Mouse (Mus musculus) brain, embryonic 14.5 days (tissue): Measurements from ENCODE around the gene Marcksl1. TPM values are rescaled to one million over a fixed set of nuclear protein-coding genes. Genes with fewer than 3 reads are reported as not detected.
"Not testable (repeated sequence)": the region's sequence is repeated elsewhere in the genome, so short reads cannot be mapped to it uniquely, and the experiment has no call there.

Experiments
- DNase-seq: peaks from one replicate; pipeline ENCODE4 v3.0.0-alpha.2; 2011; ENCODE audit warnings: low read depth
- CTCF ChIP-seq: fragments of 200-500 bp; IDR thresholded peaks from 2 replicates; pipeline ENCODE4 v1.5.1; 2012; ENCODE audit warnings: inconsistent platforms, mild to moderate bottlenecking, moderate library complexity, borderline replicate concordance; ENCODE audit not compliant: insufficient read depth, insufficient read length; ENCODE audit errors: extremely low read depth
- POLR2A ChIP-seq: fragments of 200-500 bp; IDR thresholded peaks from 2 replicates; pipeline ENCODE4 v1.6.1; 2012; ENCODE audit warnings: mild to moderate bottlenecking, inconsistent platforms, borderline replicate concordance; ENCODE audit not compliant: poor library complexity, insufficient read depth, insufficient read length, severe bottlenecking; ENCODE audit errors: extremely low read depth
- polyA plus RNA-seq: library from polyadenylated mRNA; depleted of rRNA; stranded (reverse); fragments of >200 nt; gene quantifications from 2 replicates; pipeline ENCODE4 v1.2.3, GENCODE M21; 2012

The Marcksl1 gene
- polyA plus RNA-seq, 1 experiment, result 1,750 TPM

GRCm38 (mm10) chr4:129511413-129512096 is 1.8 kb upstream of the Marcksl1 start:
- TF ChIP-seq POLR2A, result no peak
- no peak for TF ChIP-seq CTCF
- peak; percentile 53 for DNase-seq

GRCm38 (mm10) chr4:129513891-129514290 is 510 bp downstream of the Marcksl1 start:
- DNase-seq, result peak; percentile 41
- TF ChIP-seq CTCF (no peak), POLR2A (no peak)

- peak; percentile 82 for TF ChIP-seq CTCF
- TF ChIP-seq POLR2A, result no peak
These were observed 1.0 kb downstream of the Marcksl1 start for GRCm38 (mm10) chr4:129514300-129514898.

GRCm38 (mm10) chr4:129516925-129517324 is 3.5 kb downstream of the Marcksl1 start:
- DNase-seq, result no peak
- TF ChIP-seq POLR2A, result no peak
- TF ChIP-seq CTCF, result no peak

More at GRCm38 (mm10) chr4:129514300-129514898, 1.0 kb downstream of the Marcksl1 start:
- DNase-seq, result peak; percentile 78

- DNase-seq, result no peak
- TF ChIP-seq CTCF (no peak), POLR2A (no peak)
These were observed 5.1 kb downstream of the Marcksl1 start for GRCm38 (mm10) chr4:129518519-129518918.

- DNase-seq, result no peak
- TF ChIP-seq CTCF (no peak), POLR2A (no peak)
These were observed 12.0 kb downstream of the Marcksl1 start for GRCm38 (mm10) chr4:129525338-129525737.

- TF ChIP-seq CTCF, result no peak
- DNase-seq, result no peak
These were observed 12.5 kb downstream of the Marcksl1 start for GRCm38 (mm10) chr4:129525889-129526288.

- DNase-seq, result not testable (repeated sequence)
These were observed 15.5 kb downstream of the Marcksl1 start for GRCm38 (mm10) chr4:129528901-129529300.

GRCm38 (mm10) chr4:129540012-129540411 is 26.6 kb downstream of the Marcksl1 start:
- peak; percentile 11 for DNase-seq
- TF ChIP-seq POLR2A (no peak), CTCF (peak; percentile 31; the same call in 1 of the 2 replicates)

GRCm38 (mm10) chr4:129541868-129542591 is 28.6 kb downstream of the Marcksl1 start:
- peak; percentile 46 for DNase-seq
- no peak for TF ChIP-seq POLR2A
- TF ChIP-seq CTCF, result no peak; the same call in 1 of the 2 replicates

GRCm38 (mm10) chr4:129542592-129543141 is 29.3 kb downstream of the Marcksl1 start, which contains the start of gene Hdac1:
TSS of gene Hdac1 (minus strand) at chr4:129542713.
- peak; percentile 99 for DNase-seq
- 0 out of 2 replicates have a peak, but pooled peaks have one; percentile 26 for TF ChIP-seq POLR2A
- TF ChIP-seq CTCF, result no peak
